Mouse (Mus musculus) neural tube, embryonic 13.5 days (tissue): ENCODE data around the gene Irs3. TPM values are rescaled to one million over a fixed set of nuclear protein-coding genes. Genes with fewer than 3 reads are reported as not detected.

Experiments
- ATAC-seq: fragments of 200-750 bp; cut with Nextera tagmentation; 2 replicates; pipeline ENCODE4 v1.8.0; 2017; ENCODE audit warnings: low read depth, mild to moderate bottlenecking, moderate TSS enrichment, moderate library complexity
- H3K27ac ChIP-seq: fragments of 300-500 bp; sonication (generic); replicated peaks from 2 replicates; pipeline ENCODE4 v1.5.1; 2015; ENCODE audit warnings: moderate library complexity, mild to moderate bottlenecking, inconsistent platforms
- H3K27me3 ChIP-seq: fragments of 300-500 bp; sonication (generic); 2 replicates; pipeline ENCODE4 v1.6.1; 2015; ENCODE audit warnings: mild to moderate bottlenecking, inconsistent platforms
- H3K36me3 ChIP-seq: fragments of 300-500 bp; sonication (generic); 2 replicates; pipeline ENCODE4 v1.6.1; 2015; ENCODE audit warnings: mild to moderate bottlenecking, inconsistent platforms
- H3K4me1 ChIP-seq: fragments of 300-500 bp; sonication (generic); replicated peaks from 2 replicates; pipeline ENCODE4 v1.6.1; 2015; ENCODE audit warnings: inconsistent platforms
- H3K4me2 ChIP-seq: fragments of 300-500 bp; sonication (generic); 2 replicates; pipeline ENCODE4 v1.6.1; 2015; ENCODE audit warnings: inconsistent platforms, mild to moderate bottlenecking, moderate library complexity
- H3K4me3 ChIP-seq: fragments of 300-500 bp; sonication (generic); 2 replicates; pipeline ENCODE4 v1.5.1; 2015; ENCODE audit warnings: mild to moderate bottlenecking, inconsistent platforms
- H3K9ac ChIP-seq: fragments of 300-500 bp; sonication (generic); 2 replicates; pipeline ENCODE4 v1.6.1; 2015; ENCODE audit warnings: moderate library complexity, mild to moderate bottlenecking, inconsistent platforms
- H3K9me3 ChIP-seq: fragments of 300-500 bp; sonication (generic); 2 replicates; pipeline ENCODE4 v1.6.1; 2016; ENCODE audit warnings: inconsistent platforms
- WGBS: fragments of 180-500 bp; shearing (Covaris S2); methylation state at CpG from one replicate; pipeline ENCODE4 v1.1.7; 2015; 5-methylcytosine and 5-hydroxymethylcytosine counted together
- polyA plus RNA-seq: library from polyadenylated mRNA; unstranded; fragments of >200 nt; fragmentation: Nextera tagmentation; extraction: Ambion mirVana; gene quantifications from 2 replicates; pipeline ENCODE4 v1.2.1, GENCODE M21; 2015

The Irs3 gene
- polyA plus RNA-seq, result 0.20 TPM in 1 of 2 replicates, not detected in the other

DNA sequence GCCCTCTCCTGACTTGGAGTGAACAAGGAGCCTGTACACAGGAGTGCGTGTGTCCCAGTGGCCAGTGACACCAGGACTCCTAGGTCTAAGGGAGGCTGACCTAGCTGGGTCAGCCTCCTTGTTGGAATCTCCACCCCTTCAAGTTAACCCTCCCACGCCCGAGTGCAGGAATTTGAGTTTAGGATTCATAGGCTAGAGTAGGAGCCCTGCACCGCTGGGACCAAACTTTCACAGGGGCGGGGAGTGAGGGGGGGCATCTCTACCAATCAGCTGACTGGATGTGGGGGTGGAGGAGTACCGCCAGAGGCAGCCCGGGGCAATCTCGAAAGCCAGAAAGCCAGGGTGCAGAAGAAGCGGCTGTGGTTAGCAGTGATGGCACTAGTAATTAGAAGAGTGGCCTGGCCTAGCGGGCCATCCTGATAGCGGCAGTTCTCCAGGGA lies at the start of gene Irs3:
TSS of gene Irs3 (minus strand) at position 63 of the 440 bp plus-strand sequence.
- WGBS, result 9% methylated on average over 11 of the region's 11 CpGs
- no peak for ATAC-seq
- H3K9ac ChIP-seq, result peak within 1 kb of the TSS; percentile 52
- H3K9me3 ChIP-seq, result no peaks in the 10 kb centered on the region
- peaks cover 21% of the 10 kb centered on the region for H3K36me3 ChIP-seq
- H3K4me2 ChIP-seq, result peak within 1 kb of the TSS; percentile 49
- peaks cover 34% of the 10 kb centered on the region for H3K4me1 ChIP-seq
- H3K27ac ChIP-seq, result no peak within 1 kb of the TSS
- peaks cover 43% of the 10 kb centered on the region for H3K27me3 ChIP-seq
- H3K4me3 ChIP-seq, result peak within 1 kb of the TSS; percentile 30

DNA sequence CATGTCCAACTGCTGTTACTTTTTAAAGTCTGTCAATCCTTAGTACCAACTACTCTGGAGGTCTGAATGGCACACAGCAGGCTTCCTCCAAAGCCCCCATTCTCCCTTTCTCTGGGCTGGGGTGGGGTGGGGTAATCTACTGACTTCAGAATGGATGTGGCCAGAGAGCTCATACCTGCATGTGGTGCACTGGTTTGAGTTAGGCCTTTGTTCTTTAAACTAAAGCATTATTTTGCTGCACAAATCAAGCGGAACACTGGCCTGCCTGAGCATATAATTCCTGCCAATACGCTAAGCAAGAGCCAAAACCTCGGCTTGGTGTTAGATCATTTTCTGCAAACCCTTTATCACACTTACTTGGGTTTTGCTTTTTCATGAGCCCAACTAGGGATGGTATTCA lies 49.3 kb upstream of the Irs3 start:
- 44% methylated on average over 3 of the region's 3 CpGs for WGBS
- no peak for ATAC-seq
- no peaks in the 10 kb centered on the region for H3K4me1 ChIP-seq

DNA sequence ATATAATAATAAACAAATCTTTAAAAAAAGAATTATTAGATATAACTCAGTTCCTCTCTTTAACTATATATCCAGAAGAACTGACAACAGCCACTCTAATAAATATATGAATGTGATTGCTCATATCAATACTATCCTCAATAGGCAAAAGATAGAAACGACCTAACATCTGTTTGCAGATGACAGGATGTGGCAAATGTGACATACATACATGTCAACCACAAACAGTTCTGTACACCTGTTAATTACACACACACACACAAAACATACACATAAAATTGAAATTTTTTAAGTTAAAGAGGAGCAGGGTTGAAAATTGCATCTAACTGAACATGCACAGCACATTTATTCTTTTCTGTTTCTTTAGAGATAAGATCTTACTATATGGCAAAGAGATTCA lies 46.4 kb upstream of the Irs3 start:
- ATAC-seq, result no peak
- H3K36me3 ChIP-seq, result no peaks in the 10 kb centered on the region
- no peaks in the 10 kb centered on the region for H3K4me1 ChIP-seq
- no peak overlapping the region for H3K4me3 ChIP-seq
- no peak overlapping the region for H3K9ac ChIP-seq
- 78% methylated on average over 1 of the region's 1 CpGs for WGBS
- H3K4me2 ChIP-seq, result no peak overlapping the region
- no peaks in the 10 kb centered on the region for H3K27me3 ChIP-seq
- H3K27ac ChIP-seq, result no peak overlapping the region
- H3K9me3 ChIP-seq, result no peaks in the 10 kb centered on the region

More for the DNA sequence above, 49.3 kb upstream of the Irs3 start:
- no peak overlapping the region for H3K4me3 ChIP-seq
- H3K9me3 ChIP-seq, result no peaks in the 10 kb centered on the region
- no peak overlapping the region for H3K9ac ChIP-seq
- H3K4me2 ChIP-seq, result no peak overlapping the region
- H3K36me3 ChIP-seq, result no peaks in the 10 kb centered on the region
- H3K27me3 ChIP-seq, result no peaks in the 10 kb centered on the region
- H3K27ac ChIP-seq, result no peak overlapping the region

- no peaks in the 10 kb centered on the region for H3K36me3 ChIP-seq
- H3K4me3 ChIP-seq, result no peak overlapping the region
- ATAC-seq, result no peak
- no peaks in the 10 kb centered on the region for H3K27me3 ChIP-seq
- no peaks in the 10 kb centered on the region for H3K9me3 ChIP-seq
- H3K4me1 ChIP-seq, result no peaks in the 10 kb centered on the region
- 69% methylated on average over 9 of the region's 9 CpGs for WGBS
- no peak overlapping the region for H3K4me2 ChIP-seq
- no peak overlapping the region for H3K27ac ChIP-seq
- H3K9ac ChIP-seq, result no peak overlapping the region
These were observed 45.0 kb upstream of the Irs3 start for GRCm38 (mm10) chr5:137690531-137690930.

- Histone ChIP-seq H3K27me3 (no peaks in the 10 kb centered on the region), H3K4me3 (no peak overlapping the region), H3K27ac (no peak overlapping the region), H3K4me2 (no peak overlapping the region), H3K36me3 (no peaks in the 10 kb centered on the region), H3K9ac (no peak overlapping the region), H3K9me3 (no peaks in the 10 kb centered on the region), H3K4me1 (peaks cover 2% of the 10 kb centered on the region; the same call in 1 of the 2 replicates)
- 92% methylated on average over 3 of the region's 3 CpGs for WGBS
- ATAC-seq, result no peak
These were observed 44.5 kb upstream of the Irs3 start for GRCm38 (mm10) chr5:137689974-137690373.

- WGBS, result 80% methylated on average over 6 of the region's 6 CpGs
- H3K9me3 ChIP-seq, result no peaks in the 10 kb centered on the region
- no peaks in the 10 kb centered on the region for H3K27me3 ChIP-seq
- H3K4me2 ChIP-seq, result no peak overlapping the region
- H3K27ac ChIP-seq, result no peak overlapping the region
- no peak overlapping the region for H3K9ac ChIP-seq
- ATAC-seq, result no peak
- peaks cover 24% of the 10 kb centered on the region for H3K4me1 ChIP-seq
- H3K36me3 ChIP-seq, result no peaks in the 10 kb centered on the region
- H3K4me3 ChIP-seq, result no peak overlapping the region
These were observed 40.7 kb upstream of the Irs3 start for GRCm38 (mm10) chr5:137686127-137686790.

DNA sequence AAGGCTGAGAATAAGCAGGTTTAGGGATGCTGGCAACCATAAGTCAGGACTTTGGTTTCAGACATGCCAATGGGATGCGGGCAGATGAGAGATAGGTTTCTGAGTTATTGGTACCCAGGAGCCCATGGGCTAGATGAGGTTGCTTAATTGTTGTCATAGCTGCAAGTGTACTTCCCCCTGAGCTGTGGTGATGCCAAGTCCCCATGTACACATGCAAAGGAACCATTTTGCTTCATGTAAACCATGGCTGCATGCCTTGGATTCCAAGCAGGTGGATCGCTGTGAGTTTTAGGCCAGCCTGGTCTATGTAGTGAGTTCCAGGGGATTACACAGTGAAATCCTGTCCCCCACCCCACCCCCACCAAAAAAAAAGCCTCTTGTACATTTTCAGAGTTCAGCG lies 40.1 kb upstream of the Irs3 start:
- no peak overlapping the region for H3K4me2 ChIP-seq
- H3K27me3 ChIP-seq, result no peaks in the 10 kb centered on the region
- H3K4me1 ChIP-seq, result peaks cover 24% of the 10 kb centered on the region
- no peaks in the 10 kb centered on the region for H3K36me3 ChIP-seq
- 88% methylated on average over 3 of the region's 3 CpGs for WGBS
- no peak for ATAC-seq
- H3K9me3 ChIP-seq, result no peaks in the 10 kb centered on the region
- no peak overlapping the region for H3K9ac ChIP-seq
- H3K27ac ChIP-seq, result no peak overlapping the region
- no peak overlapping the region for H3K4me3 ChIP-seq

DNA sequence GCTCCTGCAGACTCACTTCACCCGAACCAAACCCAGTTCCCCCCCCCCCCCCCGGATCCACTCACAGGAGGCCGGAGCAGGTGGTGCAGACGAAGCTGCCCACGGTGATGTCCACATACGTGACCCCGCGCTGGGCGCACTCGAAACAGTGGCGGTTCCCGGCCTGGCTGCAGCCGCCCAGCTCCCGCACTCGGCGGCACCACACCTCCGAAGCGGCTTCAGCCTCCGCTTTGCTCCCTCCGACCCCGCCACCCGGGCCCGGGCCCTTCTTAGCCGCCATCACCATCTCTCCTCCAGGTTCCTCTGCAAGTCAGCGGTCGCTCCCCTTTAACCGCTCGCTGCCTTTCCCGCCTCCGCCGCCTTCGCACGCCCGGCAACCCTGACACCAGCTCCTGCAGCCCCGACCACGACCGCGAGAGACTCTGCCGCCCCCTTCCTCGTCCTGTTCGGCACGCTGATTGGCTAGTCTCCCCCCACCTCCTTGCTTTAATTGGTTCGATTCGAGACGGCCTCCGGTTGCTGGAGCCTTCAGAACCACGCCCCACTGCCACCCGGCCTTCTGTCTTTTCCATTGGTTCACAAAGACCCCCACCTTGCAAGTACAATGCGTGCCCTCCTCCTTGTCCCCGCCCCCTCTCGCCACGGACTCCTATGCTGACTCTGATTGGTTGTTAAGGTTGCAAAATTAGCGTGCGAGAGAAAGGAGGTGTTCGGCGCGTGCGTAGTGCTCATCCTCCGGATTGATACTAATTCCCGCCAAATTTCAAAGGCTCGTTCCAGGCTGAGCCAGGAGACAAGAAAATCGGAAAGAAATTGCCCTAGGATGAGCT lies 39.0 kb upstream of the Irs3 start, which contains the start of gene Agfg2:
TSS of gene Agfg2 (minus strand) at position 433 of the 830 bp plus-strand sequence.
- Histone ChIP-seq H3K27me3 (no peaks in the 10 kb centered on the region), H3K4me1 (peaks cover 24% of the 10 kb centered on the region), H3K9ac (peak within 1 kb of the TSS; percentile 82), H3K4me3 (peak within 1 kb of the TSS; percentile 80), H3K27ac (peak within 1 kb of the TSS; percentile 84), H3K4me2 (peak within 1 kb of the TSS; percentile 88), H3K9me3 (no peaks in the 10 kb centered on the region), H3K36me3 (no peaks in the 10 kb centered on the region)
- ATAC-seq, result peak; percentile 99
- WGBS, result under 1% methylated on average over 60 of the region's 62 CpGs

DNA sequence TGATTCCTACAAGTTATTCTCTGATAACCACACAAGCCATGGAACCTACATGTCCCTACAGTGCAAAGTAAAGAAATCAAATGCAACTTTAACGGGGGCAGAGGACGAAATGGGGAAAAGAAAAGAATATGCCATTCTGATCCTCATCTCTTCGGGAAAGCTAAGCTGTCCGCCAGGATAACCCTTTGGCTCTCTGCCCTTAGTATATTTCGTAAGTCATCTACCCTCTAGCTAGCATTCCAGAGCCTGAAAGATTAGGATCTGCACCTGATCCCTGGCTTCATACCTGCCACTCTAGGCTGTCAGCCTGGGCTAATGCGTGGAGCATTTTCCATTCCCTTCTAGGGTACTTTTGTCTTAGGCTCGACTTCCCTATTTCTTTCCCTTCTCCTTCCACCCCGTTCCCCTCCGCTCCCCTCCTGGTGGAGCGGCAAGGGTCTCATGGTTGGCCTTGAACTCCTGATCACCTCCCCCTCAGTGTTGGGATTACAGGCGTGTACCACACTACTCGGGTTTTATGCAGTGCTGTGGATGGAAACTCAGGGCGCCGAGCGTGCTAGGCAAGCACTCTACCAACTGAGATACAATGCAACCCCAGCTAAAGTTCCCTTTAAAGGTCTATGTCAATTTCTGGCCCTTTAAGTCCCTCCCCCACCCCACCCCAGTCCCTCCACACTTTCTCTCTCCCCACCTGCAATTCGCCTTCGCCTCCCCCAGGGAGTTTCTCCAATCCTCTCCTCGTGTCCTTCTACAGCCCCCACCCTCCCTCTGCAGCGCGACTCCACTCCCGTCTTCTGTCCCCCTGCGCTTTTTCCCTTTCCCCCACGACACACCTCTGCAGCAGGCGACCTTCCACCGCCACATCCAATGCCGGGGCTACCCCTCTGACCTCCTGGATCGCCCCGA lies 38.1 kb upstream of the Irs3 start:
- ATAC-seq, result peak; percentile 16; the same call in 1 of the 2 replicates
- Histone ChIP-seq H3K4me1 (peaks cover 24% of the 10 kb centered on the region), H3K36me3 (no peaks in the 10 kb centered on the region), H3K27me3 (no peaks in the 10 kb centered on the region), H3K9ac (peak overlapping the region; percentile 82), H3K9me3 (no peaks in the 10 kb centered on the region), H3K27ac (peak overlapping the region; percentile 84), H3K4me3 (peak overlapping the region; percentile 80), H3K4me2 (peak overlapping the region; percentile 88)
- 15% methylated on average over 28 of the region's 28 CpGs for WGBS

GRCm38 (mm10) chr5:137682526-137682925 lies 37.0 kb upstream of the Irs3 start:
- Histone ChIP-seq H3K27me3 (no peaks in the 10 kb centered on the region), H3K4me3 (no peak overlapping the region), H3K4me1 (peaks cover 24% of the 10 kb centered on the region), H3K9ac (peak overlapping the region; percentile 45; the same call in 1 of the 2 replicates), H3K36me3 (no peaks in the 10 kb centered on the region), H3K9me3 (no peaks in the 10 kb centered on the region), H3K4me2 (peak overlapping the region; percentile 88), H3K27ac (no peak overlapping the region)
- 70% methylated on average over 6 of the region's 6 CpGs for WGBS
- ATAC-seq, result no peak

GRCm38 (mm10) chr5:137679726-137680125 lies 34.2 kb upstream of the Irs3 start:
- Histone ChIP-seq H3K9me3 (no peaks in the 10 kb centered on the region), H3K36me3 (peaks cover 10% of the 10 kb centered on the region), H3K4me3 (no peak overlapping the region), H3K9ac (no peak overlapping the region), H3K4me2 (no peak overlapping the region), H3K27me3 (no peaks in the 10 kb centered on the region), H3K4me1 (peaks cover 21% of the 10 kb centered on the region), H3K27ac (no peak overlapping the region)
- 87% methylated on average over 4 of the region's 4 CpGs for WGBS
- ATAC-seq, result no peak
